Mouse (Mus musculus): ENCODE results near the gene 2310039H08Rik.
"Not testable (repeated sequence)": the region's sequence is repeated elsewhere in the genome, so short reads cannot be mapped to it uniquely, and the experiment has no call there.

Gene 2310039H08Rik

GRCm38 (mm10) chr17:46758753-46759152, 13.7 kb upstream of the 2310039H08Rik start:
- peak in 1 of 2 experiments; percentile 40 for DNase-seq (ENCODE audit: low spot score in 2 of 2)

- no peak for DNase-seq (ENCODE audit: low spot score in 2 of 2)
Measured at GRCm38 (mm10) chr17:46763544-46763943, 8.9 kb upstream of the 2310039H08Rik start, which contains the start of gene Ptcra. Gene Ptcra (minus strand): TSS chr17:46763712.

- peak; percentile 57 to 65 for DNase-seq (ENCODE audit: low spot score in 2 of 2)
Measured at GRCm38 (mm10) chr17:46764916-46765315, 7.5 kb upstream of the 2310039H08Rik start.

- DNase-seq (ENCODE audit: low spot score in 2 of 2), result no peak
Measured at GRCm38 (mm10) chr17:46767868-46768267, 4.6 kb upstream of the 2310039H08Rik start.

GRCm38 (mm10) chr17:46770546-46770945, 1.9 kb upstream of the 2310039H08Rik start:
- DNase-seq (ENCODE audit: low spot score in 2 of 2), result no peak

GRCm38 (mm10) chr17:46771025-46771424, 1.4 kb upstream of the 2310039H08Rik start:
- no peak for DNase-seq (ENCODE audit: low spot score in 2 of 2)

- DNase-seq (ENCODE audit: low spot score in 2 of 2), result no peak
Measured at GRCm38 (mm10) chr17:46771616-46772015, 819 bp upstream of the 2310039H08Rik start.

GRCm38 (mm10) chr17:46772038-46772403, 414 bp upstream of the 2310039H08Rik start:
- no peak for DNase-seq (ENCODE audit: low spot score in 2 of 2)

GRCm38 (mm10) chr17:46773278-46774130, 1.1 kb downstream of the 2310039H08Rik start:
- DNase-seq (ENCODE audit: low spot score in 2 of 2), result no peak

GRCm38 (mm10) chr17:46774131-46774472, 1.7 kb downstream of the 2310039H08Rik start:
- no peak for DNase-seq (ENCODE audit: low spot score in 2 of 2)

- no peak for DNase-seq (ENCODE audit: low spot score in 2 of 2)
Measured at GRCm38 (mm10) chr17:46775070-46775469, 2.6 kb downstream of the 2310039H08Rik start.

GRCm38 (mm10) chr17:46776087-46776486, 3.7 kb downstream of the 2310039H08Rik start:
- DNase-seq (ENCODE audit: low spot score in 2 of 2), result no peak

- no peak for DNase-seq (ENCODE audit: low spot score in 2 of 2)
Measured at GRCm38 (mm10) chr17:46781876-46782275, 9.4 kb downstream of the 2310039H08Rik start.

- peak; percentile 91 to 93 for DNase-seq (ENCODE audit: low spot score in 2 of 2)
Measured at GRCm38 (mm10) chr17:46782341-46783221, 10.1 kb downstream of the 2310039H08Rik start, which contains the start of gene Rpl7l1. Gene Rpl7l1 (minus strand): TSS chr17:46782672.

- DNase-seq (ENCODE audit: low spot score in 2 of 2), result no peak
Measured at GRCm38 (mm10) chr17:46783222-46783565, 10.8 kb downstream of the 2310039H08Rik start.

GRCm38 (mm10) chr17:46786952-46787351, 14.5 kb downstream of the 2310039H08Rik start:
- no peak for DNase-seq (ENCODE audit: low spot score in 2 of 2)

- DNase-seq (ENCODE audit: low spot score in 2 of 2), result not testable (repeated sequence)
Measured at GRCm38 (mm10) chr17:46787974-46788373, 15.5 kb downstream of the 2310039H08Rik start.

- no peak for DNase-seq (ENCODE audit: low spot score in 2 of 2)
Measured at GRCm38 (mm10) chr17:46792963-46793362, 20.5 kb downstream of the 2310039H08Rik start.

- no peak for DNase-seq (ENCODE audit: low spot score in 2 of 2)
Measured at GRCm38 (mm10) chr17:46796743-46797142, 24.3 kb downstream of the 2310039H08Rik start.

- no peak for DNase-seq (ENCODE audit: low spot score in 2 of 2)
Measured at GRCm38 (mm10) chr17:46797386-46797785, 25.0 kb downstream of the 2310039H08Rik start.

- DNase-seq (ENCODE audit: low spot score in 2 of 2), result no peak
Measured at GRCm38 (mm10) chr17:46799680-46800079, 27.2 kb downstream of the 2310039H08Rik start.

- DNase-seq (ENCODE audit: low spot score in 2 of 2), result no peak
Measured at GRCm38 (mm10) chr17:46801761-46802160, 29.3 kb downstream of the 2310039H08Rik start.

GRCm38 (mm10) chr17:46808376-46808775, 35.9 kb downstream of the 2310039H08Rik start:
- no peak for DNase-seq (ENCODE audit: low spot score in 2 of 2)
